8 mouse cellular contexts compared by ENCODE assay signal in genomic region chr3:121737453-121737852, GRCm38 (mm10). TPM values are rescaled to one million over a fixed set of nuclear protein-coding genes. Genes with fewer than 3 reads are reported as not detected.
DNase-seq lines count a peak whose midpoint lies in the region; ATAC-seq and TF ChIP-seq lines count a peak whose summit lies in the region.

No protein-coding gene starts in this region.

- ATAC-seq in frontal cortex, adult (ENCODE audit: low TSS enrichment), result no peak

- H3K4me3 ChIP-seq in left cerebral cortex, adult 2 months, result no peak overlapping the region

- TF ChIP-seq CTCF in left cerebral cortex, adult 2 months (IDR thresholded peaks at IDR 0.05), result peak; percentile 50

- DNase-seq in cerebellum, postnatal 10 days, result peak; percentile 72 to 79
- DNase-seq in cerebellum, adult 11 months, result no peak
- DNase-seq in left cerebral cortex, adult 2 months (ENCODE audit: extremely low spot score in 1 of 2, low spot score in 2 of 2), result no peak
- no peak for DNase-seq in left cerebral cortex, adult 9 months (ENCODE audit: low spot score in 2 of 2)
- DNase-seq in ZHBTc4 (ENCODE audit: low read depth, low spot score), result peak; percentile 72
- DNase-seq in naive thymus-derived CD4-positive, alpha-beta T cell, adult 2 months (ENCODE audit: low read depth), result peak; percentile 49
- DNase-seq in ovary, postnatal 36 days (ENCODE audit: low spot score), result no peak

- H3K27ac ChIP-seq in left cerebral cortex, adult 2 months, result no peak overlapping the region

- intact Hi-C loops in left cerebral cortex, adult 2 months (cut with DNase I), result loop anchor here (1.0 to 2.0 kb wide), 3 partner anchors 189 to 201 kb away; no protein-coding TSS in a partner anchor

RNA-seq across cellular contexts. Expression of gene F3, which starts 14.1 kb away (rescaled TPM):
- total RNA-seq in left cerebral cortex, adult 2 months (2021), result 10 to 100 TPM; 49.4 to 61.8 TPM

Comparison
In these comparisons a context has a peak if more than half of its experiments do, and no peak if none do; other contexts are left out.
1. DNase-seq: peak in cerebellum, postnatal 10 days (2 of 2), ZHBTc4 (single experiment) and naive thymus-derived CD4-positive, alpha-beta T cell, adult 2 months (single experiment); none in cerebellum, adult 11 months (single experiment), left cerebral cortex, adult 2 months (0 of 2), left cerebral cortex, adult 9 months (0 of 2) and ovary, postnatal 36 days (single experiment).